Mouse (Mus musculus) brain, adult 10 weeks (tissue): Measurements from ENCODE around the gene Rab6a. TPM values are rescaled to one million over a fixed set of nuclear protein-coding genes. Genes with fewer than 3 reads are reported as not detected.

Experiments used
- polyA plus RNA-seq: library from polyadenylated mRNA; stranded (reverse); fragments of 350-450 nt; fragmentation: Illumina TruSeq; extraction: RNeasy Lipid Tissue Mini Kit (QIAGEN cat#74804); gene quantifications from one replicate; pipeline ENCODE4 v1.2.3, GENCODE M21; 2015; ENCODE audit warnings: low read depth, low replicate concordance

Gene Rab6a
- 497 TPM for polyA plus RNA-seq

DNA sequence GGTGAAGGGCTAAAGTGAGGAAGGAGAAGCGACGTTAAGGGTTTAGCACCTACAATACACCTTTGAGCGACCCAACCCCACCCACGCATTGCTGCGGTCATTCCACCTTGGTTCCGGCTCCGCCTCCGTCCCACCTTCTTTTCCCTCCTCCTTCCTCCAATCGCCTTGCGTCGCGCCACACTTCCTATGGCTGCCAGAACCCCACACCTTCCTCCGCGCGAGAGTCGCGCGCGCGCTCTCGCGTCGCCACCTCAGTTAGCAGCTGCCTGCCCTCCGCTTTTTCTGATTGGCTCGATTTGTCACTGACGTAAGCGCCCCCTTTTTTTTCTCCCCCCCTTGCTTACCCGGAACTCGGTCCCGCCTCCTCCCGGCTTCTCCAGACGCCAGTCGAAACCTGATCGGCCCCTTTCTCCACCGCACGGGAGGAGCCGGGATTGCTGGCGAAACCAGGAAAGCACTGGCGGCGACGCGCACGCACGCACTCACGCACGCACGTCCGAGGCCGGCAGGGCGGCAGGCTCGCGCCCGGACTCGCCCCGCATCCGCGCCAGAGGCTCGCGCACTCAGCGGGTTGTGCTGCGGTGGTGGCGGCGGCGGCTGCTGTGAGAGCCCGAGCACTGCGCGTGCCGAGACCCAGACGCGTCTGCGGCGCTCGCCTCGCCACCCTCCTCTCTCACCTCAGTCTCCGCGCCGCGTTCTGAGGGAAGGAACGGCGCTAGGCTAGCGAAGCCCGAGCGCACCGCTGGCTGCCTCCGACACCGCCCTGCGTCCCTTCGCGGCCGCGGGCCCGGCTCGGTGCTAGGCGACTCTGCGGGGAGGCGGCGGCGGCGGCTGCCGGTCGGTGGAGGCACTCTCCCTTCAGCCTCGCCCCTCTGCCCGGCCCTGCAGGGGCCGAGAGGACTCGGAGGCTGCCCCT, at the start of gene Rab6a:
Gene Rab6a (plus strand): TSS at position 197 of the 916 bp plus-strand sequence.

GRCm38 (mm10) chr7:100608130-100608741, 1.0 kb downstream of the Rab6a start, which contains the start of gene Mrpl48:
Gene Mrpl48, minus strand, starts transcription at chr7:100608301.

GRCm38 (mm10) chr7:100662231-100662630, 55.0 kb downstream of the Rab6a start, which contains the start of gene Plekhb1:
Gene Plekhb1, minus strand, starts transcription at chr7:100662414.

Other genes starting within 250 kb of the Rab6a start
- 20.0 TPM for gene C2cd3, start 235.2 kb upstream of the Rab6a start, polyA plus RNA-seq
- gene Ppme1, start 235.1 kb upstream of the Rab6a start, polyA plus RNA-seq, result 185 TPM
- gene Ucp3, start 134.4 kb upstream of the Rab6a start, polyA plus RNA-seq, result 4.0 TPM
- gene Ucp2, start 114.1 kb upstream of the Rab6a start, polyA plus RNA-seq, result 30.0 TPM
- 0.82 TPM for gene Dnajb13, start 92.5 kb upstream of the Rab6a start, polyA plus RNA-seq
- gene Coa4, start 70.3 kb upstream of the Rab6a start, polyA plus RNA-seq, result 14.2 TPM
- gene Mrpl48, start 891 bp downstream of the Rab6a start, polyA plus RNA-seq, result 129 TPM
- 559 TPM for gene Plekhb1, start 55.0 kb downstream of the Rab6a start, polyA plus RNA-seq
- gene Fam168a, start 99.2 kb downstream of the Rab6a start, polyA plus RNA-seq, result 121 TPM